Mouse (Mus musculus) right cerebral cortex, adult 2 months (tissue): ENCODE results near the gene Kcnk7.
"Not testable (repeated sequence)": the region's sequence is repeated elsewhere in the genome, so short reads cannot be mapped to it uniquely, and the experiment has no call there.

Source experiments
- DNase-seq, 2 experiments: peaks; one replicate each; pipeline ENCODE4 v3.0.0; 2021 to 2022; ENCODE audit warnings: low spot score in 2 of 2

Kcnk7 gene

GRCm38 (mm10) chr19:5704163-5704800 lies at the start of gene Kcnk7:
TSS of gene Kcnk7 (plus strand) at chr19:5704367.
- no peak for DNase-seq

DNA sequence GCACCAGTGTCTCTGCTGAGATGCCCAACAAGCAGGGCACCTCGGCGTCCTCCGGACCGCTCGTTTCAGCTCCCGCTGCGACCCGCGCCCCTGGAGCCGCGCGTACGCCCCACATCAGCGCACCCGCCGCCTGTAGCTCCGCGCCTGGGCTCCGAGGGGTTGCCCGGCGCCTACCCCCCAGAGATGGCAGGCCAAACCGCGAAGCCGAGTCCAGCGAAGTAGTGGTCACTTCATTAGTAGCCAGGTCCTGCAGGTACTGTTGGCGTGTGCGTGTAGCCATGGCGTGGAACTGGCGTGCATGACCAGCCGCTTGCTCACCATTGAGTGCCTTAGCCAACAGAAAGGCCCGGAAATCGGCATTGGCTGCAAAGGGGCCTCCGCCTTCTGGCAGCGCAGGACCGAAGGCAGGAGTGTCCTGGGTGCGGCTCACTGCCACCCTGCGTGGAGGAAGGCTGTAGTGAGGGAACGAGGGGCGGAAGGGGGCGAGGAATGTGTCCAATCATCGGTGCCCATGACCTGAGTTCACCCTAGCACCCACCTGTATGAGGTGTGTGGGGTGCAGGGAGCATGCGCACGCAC lies 49.4 kb upstream of the Kcnk7 start:
- no peak for DNase-seq

DNA sequence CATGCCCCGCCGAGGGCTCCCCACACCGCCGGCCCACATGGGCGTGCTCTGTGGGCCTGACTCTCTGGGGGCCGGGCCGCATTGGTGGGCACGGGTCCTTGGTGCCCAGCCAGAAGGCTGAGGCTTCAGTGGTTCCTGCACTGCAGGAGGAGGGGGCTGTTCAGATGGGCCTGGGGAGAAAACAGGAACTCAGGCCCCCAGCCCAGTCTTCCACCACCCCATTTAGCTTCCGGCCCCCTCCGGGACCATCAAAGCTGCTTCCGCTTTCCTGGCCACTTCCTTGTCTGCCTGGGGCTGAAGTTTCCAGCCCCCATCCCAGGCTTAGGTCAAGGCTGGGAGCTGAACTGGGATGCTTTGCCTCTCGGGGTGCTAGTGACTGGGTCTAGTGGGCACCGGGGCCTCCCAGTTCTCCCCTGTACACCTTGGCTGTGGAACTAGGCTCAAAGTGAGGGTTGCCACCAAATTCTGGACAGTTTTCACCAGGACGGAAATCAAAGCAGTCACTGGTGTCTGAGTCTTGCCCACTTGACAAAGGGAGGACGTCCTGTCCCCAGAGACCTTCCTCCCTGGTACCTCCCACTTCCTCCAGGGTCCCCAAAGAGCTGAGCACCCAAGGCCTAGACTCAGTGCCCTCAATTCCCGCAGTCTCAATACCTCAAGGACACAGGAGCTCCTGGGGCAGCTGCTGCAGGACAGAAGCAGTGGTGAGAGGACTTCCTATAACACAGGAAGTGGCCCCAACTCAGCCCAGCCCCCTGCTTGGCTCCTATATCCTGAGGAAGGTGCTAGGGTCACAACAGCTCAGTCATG lies 43.0 kb upstream of the Kcnk7 start:
- DNase-seq, result peak in 1 of 2 experiments; percentile 17

GRCm38 (mm10) chr19:5662310-5662709 lies 41.9 kb upstream of the Kcnk7 start:
- no peak for DNase-seq

DNA sequence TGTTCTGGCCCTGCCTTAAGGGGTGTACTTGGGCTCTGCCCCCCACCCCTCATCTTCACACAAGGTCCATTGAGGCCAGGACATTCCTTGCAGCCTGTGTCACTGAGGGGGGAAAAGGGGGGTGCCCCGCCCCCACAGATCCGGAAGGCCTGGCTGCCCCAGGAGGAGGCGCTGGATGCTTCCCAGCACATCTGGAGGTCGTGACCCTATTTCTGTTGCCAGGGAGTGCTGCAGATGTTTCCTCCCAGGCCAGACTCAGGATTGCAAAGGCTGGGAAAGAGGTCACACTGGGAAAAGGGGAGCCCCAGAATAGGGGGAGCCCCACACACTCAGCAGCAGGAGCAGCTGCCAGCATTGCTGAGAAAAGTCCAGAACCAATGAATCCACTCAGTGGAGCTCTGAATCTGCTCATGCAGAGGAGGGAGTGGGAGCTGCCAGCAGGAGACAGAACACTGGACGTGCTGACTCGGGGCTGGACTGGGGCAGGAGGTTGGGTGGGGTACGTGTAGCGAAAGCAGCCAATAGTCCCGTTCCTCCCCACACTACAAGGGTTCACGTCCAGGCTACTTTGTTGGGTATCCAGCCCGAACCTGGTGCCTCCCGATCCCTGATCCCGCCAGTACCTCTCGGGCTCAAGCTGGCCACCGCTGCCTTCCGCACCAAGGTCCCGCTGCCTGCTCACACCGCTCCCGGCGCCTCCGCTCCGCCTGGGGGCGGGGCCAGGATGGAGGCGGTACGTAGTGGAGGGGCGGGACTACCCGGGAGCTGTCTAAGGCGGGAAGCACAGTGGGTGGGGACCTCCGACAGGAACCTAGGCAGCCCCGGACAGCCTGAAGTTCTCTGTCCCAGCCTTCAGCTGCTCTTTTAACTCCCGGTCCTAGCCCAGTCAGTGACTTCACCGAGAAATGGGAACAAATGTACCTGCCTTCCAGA lies 40.9 kb upstream of the Kcnk7 start, which contains the start of gene Sipa1:
Sipa1 (minus strand) TSS at position 727 of the 933 bp plus-strand sequence.
- peak; percentile 61 to 70 for DNase-seq

GRCm38 (mm10) chr19:5664669-5665257 lies 39.4 kb upstream of the Kcnk7 start:
- no peak for DNase-seq

DNA sequence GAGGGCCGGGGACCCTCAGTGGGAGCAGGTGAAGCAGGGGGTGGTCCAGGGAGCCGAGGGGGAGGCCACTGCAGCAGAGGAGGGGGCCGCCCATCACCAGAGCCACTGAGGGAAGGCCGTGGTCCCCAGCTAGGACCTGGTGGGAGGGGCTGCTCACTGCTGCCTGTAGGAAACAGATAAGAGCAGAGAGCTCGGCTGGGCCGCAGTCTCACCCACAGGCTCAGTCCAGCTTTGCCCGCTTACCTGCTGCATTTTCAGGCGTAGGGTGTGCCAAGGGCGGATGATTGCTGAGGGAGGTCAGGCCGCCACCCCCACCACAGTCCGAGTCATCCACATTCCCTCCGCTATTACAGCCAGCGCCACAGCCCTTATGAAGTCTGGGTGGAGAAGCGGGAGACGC lies 38.7 kb upstream of the Kcnk7 start:
- no peak for DNase-seq

- no peak for DNase-seq
Measured at GRCm38 (mm10) chr19:5666386-5666785, 37.8 kb upstream of the Kcnk7 start.

DNA sequence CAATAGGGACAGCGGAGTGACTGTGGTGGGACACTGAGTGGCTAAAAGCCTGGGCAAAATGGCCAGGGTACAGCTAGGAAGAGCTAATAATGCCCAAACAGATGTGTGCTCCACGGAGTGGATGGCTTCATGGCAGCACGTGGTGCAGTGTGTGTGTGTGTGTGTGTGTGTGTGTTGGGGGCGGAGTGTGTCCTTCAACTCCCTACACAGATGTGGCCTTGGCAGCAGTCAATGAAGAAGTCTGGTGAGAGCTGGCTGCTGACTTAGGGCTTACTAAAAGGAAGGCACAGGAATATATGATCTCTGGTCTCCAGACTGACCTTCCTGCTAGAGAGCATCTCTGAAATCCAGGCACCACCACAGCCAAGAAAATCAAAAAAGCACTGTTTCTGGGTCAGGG lies 35.8 kb upstream of the Kcnk7 start:
- DNase-seq, result no peak

- DNase-seq, result no peak
Measured at GRCm38 (mm10) chr19:5680432-5680831, 23.7 kb upstream of the Kcnk7 start.

GRCm38 (mm10) chr19:5684236-5684635 lies 19.9 kb upstream of the Kcnk7 start:
- no peak for DNase-seq

- no peak for DNase-seq
Measured at GRCm38 (mm10) chr19:5684985-5685384, 19.2 kb upstream of the Kcnk7 start.

- DNase-seq, result no peak
Measured at GRCm38 (mm10) chr19:5685431-5685830, 18.7 kb upstream of the Kcnk7 start.

- DNase-seq, result no peak
Measured at GRCm38 (mm10) chr19:5685861-5686260, 18.3 kb upstream of the Kcnk7 start.

DNA sequence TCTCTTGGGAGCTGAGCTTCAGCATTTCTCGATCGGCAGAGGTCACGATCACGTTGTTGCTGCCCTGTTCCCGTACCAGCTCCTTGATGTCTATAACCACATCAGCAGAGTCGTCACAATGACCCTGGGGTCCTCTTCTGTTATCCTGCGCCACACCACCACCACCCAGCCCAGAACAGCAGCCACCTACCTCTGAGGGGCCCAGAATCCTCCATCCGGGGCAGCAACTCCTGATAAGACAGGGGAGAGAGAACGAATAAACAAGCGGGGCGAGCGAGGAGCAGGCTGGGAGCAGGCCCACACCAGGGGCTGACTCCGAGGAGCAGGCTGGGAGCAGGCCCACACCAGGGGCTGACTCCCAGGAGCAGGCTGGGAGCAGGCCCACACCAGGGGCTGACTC lies 17.7 kb upstream of the Kcnk7 start:
- no peak for DNase-seq

- not testable (repeated sequence) for DNase-seq
Measured at GRCm38 (mm10) chr19:5686954-5687353, 17.2 kb upstream of the Kcnk7 start.

GRCm38 (mm10) chr19:5687738-5688137 lies 16.4 kb upstream of the Kcnk7 start:
- DNase-seq, result no peak

GRCm38 (mm10) chr19:5688200-5689087 lies 15.7 kb upstream of the Kcnk7 start, which contains the start of the genes Map3k11 and Pcnx3:
TSS of gene Map3k11 (plus strand) at chr19:5688742.
TSS of gene Pcnx3 (minus strand) at chr19:5688908.
- peak; percentile 97 to 99 for DNase-seq

DNA sequence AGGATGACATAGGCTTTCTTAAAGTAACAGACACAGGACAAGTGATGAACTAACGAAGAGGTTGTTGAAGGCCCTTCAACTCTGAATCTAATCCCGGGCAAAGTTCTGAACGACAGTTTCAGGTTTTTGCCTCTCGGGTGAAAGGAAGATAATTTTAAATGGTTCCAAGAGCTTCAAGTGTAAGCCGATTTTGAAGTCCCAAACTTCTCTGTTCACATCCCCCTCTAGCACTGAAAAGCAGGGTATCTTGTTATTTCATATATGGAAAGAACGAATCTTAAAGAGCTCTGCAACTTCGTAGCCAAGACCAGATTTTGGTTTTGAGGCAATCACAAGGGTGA lies 15.1 kb upstream of the Kcnk7 start:
- no peak for DNase-seq
